Mouse (Mus musculus): ENCODE data around the gene Ccdc84. TPM values are rescaled to one million over a fixed set of nuclear protein-coding genes. Genes with fewer than 3 reads are reported as not detected.

The Ccdc84 gene
- polyA plus RNA-seq (2015; fragmentation: Illumina TruSeq; extraction: RNeasy Lipid Tissue Mini Kit (QIAGEN cat#74804); ENCODE audit: low read depth, low replicate concordance): 29.7 TPM

DNA sequence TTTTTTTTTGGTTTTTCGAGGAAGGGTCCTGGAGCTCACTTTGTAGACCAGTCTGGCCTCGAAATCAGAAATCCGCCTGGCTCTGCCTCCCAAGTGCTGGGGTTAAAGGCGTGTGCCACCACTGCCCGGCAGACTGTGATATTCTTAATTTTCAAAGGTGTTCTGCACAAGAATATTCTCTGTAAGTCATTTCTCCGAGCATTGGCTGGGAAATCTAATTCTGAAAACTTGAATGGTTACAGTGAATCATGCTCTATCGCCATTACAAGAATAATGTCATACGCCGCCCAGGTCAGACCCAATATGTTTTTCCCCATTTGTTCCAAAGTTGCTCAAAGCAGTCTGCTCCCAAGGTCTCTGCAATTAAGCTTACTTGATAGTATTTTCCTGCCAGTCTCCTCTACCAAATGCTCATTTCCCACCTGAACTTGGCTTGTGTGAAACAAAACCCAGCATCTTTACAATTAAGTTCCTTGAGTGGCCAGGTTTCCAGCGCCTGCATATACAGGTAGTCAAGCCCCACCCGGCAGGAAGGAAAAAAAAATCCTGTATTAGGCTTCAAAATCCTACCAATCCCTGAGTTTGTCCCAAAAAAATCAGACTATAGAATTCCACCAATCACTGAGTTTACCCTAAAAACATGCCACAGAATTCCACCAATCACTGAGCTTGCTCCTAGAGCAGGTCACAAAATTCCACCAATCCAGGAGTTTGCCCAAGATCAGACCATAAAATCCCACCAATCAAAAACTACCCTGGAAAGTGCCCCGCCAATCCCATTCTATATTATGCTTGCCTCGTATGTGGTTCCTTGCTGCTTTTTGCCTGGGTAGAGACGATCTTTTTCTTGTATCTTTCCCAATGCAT is at the start of gene Ccdc84:
Ccdc84 (minus strand) TSS at position 51 of the 867 bp plus-strand sequence.

DNA sequence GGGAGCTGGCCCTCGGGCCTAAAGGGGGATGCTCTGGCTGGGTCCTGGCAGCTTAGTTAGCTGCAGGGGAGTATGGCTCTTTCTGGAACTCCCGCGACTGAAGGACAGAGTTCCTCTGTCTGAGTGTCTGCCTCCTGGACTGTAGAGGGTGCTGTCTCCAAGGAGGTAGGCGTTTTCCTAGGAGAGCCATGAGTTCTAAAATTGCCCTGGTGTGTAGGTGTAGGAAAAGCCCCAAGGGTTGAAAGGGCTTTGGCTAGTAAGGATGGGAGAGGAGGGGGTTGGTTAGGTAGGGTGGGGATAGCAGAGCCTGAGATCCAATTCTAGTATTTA is 36.5 kb upstream of the Ccdc84 start, which contains the start of gene Upk2:
Upk2 (minus strand) TSS at position 86 of the 330 bp plus-strand sequence.

DNA sequence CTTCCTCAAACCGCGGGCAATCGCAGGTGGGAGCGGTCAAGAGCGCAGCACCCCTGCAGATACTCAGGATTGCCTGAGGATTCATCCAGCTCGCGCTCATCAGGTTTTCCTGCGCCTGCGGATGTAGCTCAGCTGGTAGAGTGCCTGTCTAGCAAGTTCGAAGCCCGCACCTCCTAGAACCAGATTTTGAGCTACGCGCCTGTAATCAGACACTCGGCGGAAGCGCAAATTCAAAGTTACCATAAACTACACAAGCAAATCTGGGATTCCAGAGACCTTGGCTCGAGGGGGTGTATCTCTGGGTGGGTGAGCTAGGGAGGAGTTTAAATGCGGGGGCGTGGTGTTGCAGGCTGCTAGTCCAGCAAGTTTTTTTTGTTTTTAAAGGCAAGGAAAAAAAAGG is 22.6 kb upstream of the Ccdc84 start, which contains the start of gene Foxr1:
Foxr1 (minus strand) TSS at position 176 of the 400 bp plus-strand sequence.

DNA sequence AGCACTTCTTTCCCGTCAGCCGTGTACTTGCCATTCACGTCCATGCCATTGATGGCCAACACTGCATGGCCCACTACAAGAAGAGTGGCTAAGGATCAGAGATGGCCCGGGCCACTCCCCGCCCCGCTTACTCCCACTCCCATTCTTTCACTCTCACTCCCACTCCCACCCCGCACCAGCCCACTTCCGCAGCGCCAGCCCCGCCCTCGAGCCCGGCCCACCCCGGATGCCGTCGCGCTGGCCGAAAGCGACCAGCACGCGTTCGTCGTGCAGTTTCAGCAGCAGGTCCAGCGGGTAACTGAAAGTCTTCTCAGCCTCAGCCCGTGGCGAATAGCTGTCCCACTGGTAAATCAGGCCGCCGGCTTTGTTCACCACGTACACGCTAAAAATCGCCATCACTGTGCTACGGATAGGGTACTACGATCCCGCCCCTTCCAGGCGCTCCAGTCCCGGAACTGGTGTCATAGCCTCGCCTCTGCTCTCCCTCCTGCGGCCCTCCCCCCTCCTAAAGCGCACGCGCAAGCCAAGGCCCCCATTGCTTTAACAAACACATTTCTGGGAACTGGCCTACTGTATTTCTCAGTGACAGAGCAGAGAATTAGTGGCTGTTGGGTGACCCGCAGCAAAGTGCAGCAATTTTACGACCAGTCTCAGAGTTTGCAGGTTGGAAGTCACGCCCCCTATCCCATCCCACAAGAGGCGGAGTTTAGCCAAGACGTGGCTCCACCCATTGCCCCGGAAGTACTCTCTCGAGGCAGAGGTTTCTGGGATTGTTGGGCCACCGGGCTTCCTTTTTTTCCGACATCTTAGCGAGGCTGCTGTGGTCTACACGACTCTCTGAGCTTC is 11.2 kb downstream of the Ccdc84 start, which contains the start of the genes Rps25 and Trappc4:
Rps25 (plus strand) TSS at position 234 of the 846 bp plus-strand sequence.
Trappc4 (minus strand) TSS at position 695 of the 846 bp plus-strand sequence.

DNA sequence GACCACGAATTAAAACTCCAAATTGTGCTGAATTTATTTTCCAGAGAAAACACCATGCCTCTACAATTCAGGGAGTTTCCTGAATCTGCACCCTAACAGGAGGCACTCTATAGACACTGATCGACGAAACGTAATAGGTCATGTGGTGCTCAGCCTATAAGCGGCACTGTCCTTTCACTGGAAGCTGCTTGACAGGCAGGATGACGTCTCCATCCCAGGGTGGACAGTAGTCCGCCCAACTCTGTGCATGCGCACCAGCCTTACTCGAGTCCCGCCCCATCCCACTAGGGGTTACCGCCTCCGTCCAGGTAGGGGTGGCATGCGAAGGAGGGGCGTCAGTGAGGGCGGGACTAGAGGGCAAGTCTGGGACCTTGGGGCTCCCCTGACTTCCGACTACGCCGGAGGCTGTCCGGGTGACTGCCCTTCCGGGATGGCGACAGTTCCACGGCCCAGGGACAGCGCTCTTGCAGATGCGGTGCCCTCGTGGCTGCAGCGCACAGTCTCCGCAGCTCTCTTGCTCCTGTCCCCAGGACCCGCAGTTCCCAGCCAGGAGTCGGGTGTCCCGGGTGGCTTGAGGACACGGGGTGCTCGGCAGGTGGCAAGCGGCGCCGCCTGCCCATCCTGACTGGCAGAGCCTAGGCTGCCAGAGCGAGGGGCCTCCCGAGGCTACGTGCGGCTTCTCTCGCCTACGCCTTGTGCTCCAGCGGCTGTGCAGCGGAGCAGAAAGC is 21.5 kb downstream of the Ccdc84 start, which contains the start of gene Slc37a4:
Slc37a4 (plus strand) TSS at position 169 of the 728 bp plus-strand sequence.

DNA sequence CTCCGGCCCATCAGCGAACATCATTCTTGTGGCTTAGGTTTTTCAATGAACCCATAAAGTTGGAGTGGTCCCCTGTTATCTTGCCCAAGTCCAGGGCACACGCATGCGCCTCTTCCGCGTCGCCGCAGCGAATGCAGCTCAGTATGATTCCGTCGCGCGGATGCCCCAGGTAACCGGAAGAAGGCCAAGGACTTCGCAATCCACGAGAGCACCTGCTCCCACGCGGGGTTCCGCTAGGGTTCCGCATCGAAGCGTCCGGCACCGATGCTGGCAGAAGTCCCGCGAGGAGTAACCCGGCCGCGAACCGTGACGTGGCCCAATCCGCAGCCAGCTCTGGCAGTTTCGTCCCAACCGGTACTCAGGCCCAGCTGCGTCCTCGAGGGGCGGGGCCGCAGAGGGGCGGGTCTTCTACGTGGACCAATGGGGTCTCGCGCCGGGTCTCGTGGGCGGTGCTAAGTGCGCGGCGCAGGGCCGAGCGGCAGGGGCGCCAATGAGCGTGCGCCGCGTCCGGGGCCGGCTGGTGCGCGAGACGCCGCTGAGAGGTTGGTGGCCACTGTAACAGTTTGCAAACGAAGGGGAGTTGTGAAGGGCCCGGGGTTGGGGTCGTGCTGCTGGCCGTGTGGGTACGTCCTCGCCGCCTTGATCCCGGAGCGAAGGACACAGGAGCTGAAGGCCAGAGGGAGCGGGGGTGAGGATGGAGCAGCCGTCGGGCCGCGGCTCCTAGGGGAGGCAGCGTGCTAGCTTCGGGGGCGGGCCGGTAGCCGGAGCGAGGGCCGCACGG is 39.1 kb downstream of the Ccdc84 start, which contains the start of gene Hyou1:
Hyou1 (plus strand) TSS at position 437 of the 781 bp plus-strand sequence.

DNA sequence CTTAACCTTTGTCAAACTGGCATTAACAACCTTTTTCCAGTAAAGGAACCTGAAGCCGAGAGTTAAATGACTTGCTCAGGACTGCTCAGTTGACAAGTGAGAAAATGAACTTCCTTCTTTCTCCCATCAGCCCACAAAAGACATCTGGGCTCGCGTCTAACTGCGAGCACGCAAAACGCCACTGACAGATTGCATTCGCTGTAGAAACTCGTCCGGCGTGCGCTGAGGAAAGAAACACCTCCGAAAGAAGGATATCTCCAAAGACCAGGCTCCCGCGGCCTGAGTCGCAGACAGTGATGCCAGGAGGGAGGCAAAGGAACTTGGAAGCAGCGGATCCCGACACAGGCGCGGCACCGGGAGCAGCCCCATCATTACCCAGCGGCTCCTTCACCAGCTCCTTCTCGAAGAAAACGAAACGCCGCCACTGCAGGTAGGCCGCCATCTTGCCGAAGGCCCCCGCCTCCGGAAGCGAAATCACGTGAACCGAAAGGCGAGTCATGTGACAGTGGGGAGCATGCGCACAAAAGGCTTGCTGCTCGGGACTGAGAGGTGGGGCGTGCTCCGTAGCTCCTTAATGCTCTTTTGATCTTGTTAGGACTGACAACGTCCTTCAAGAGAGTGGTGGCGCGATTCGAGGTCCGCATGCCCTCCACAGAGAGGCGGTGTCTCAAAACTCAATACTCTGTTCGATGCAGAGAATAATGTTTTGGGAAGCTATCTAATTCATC is 57.0 kb downstream of the Ccdc84 start, which contains the start of gene Vps11:
Vps11 (minus strand) TSS at position 481 of the 728 bp plus-strand sequence.

Other genes starting within 250 kb of the Ccdc84 start
- 20.5 TPM for gene Cbl, start 184.5 kb downstream of the Ccdc84 start, polyA plus RNA-seq (2015; fragmentation: Illumina TruSeq; extraction: RNeasy Lipid Tissue Mini Kit (QIAGEN cat#74804); ENCODE audit: low read depth, low replicate concordance)
- gene Ccdc153, start 177.9 kb downstream of the Ccdc84 start, polyA plus RNA-seq (2015; fragmentation: Illumina TruSeq; extraction: RNeasy Lipid Tissue Mini Kit (QIAGEN cat#74804); ENCODE audit: low read depth, low replicate concordance): 21.0 TPM
- gene Pdzd3, start 167.1 kb downstream of the Ccdc84 start, polyA plus RNA-seq (2015; fragmentation: Illumina TruSeq; extraction: RNeasy Lipid Tissue Mini Kit (QIAGEN cat#74804); ENCODE audit: low read depth, low replicate concordance): 0.67 TPM
- gene Nlrx1, start 150.0 kb downstream of the Ccdc84 start, polyA plus RNA-seq (2015; fragmentation: Illumina TruSeq; extraction: RNeasy Lipid Tissue Mini Kit (QIAGEN cat#74804); ENCODE audit: low read depth, low replicate concordance): 5.8 TPM
- gene Abcg4, start 130.0 kb downstream of the Ccdc84 start, polyA plus RNA-seq (2015; fragmentation: Illumina TruSeq; extraction: RNeasy Lipid Tissue Mini Kit (QIAGEN cat#74804); ENCODE audit: low read depth, low replicate concordance): 43.6 TPM
- gene Hinfp, start 112.9 kb downstream of the Ccdc84 start, polyA plus RNA-seq (2015; fragmentation: Illumina TruSeq; extraction: RNeasy Lipid Tissue Mini Kit (QIAGEN cat#74804); ENCODE audit: low read depth, low replicate concordance): 14.6 TPM
- 126 TPM for gene C2cd2l, start 98.3 kb downstream of the Ccdc84 start, polyA plus RNA-seq (2015; fragmentation: Illumina TruSeq; extraction: RNeasy Lipid Tissue Mini Kit (QIAGEN cat#74804); ENCODE audit: low read depth, low replicate concordance)
- 14.0 TPM for gene Dpagt1, start 92.5 kb downstream of the Ccdc84 start, polyA plus RNA-seq (2015; fragmentation: Illumina TruSeq; extraction: RNeasy Lipid Tissue Mini Kit (QIAGEN cat#74804); ENCODE audit: low read depth, low replicate concordance)
- gene H2afx, start 83.9 kb downstream of the Ccdc84 start, polyA plus RNA-seq (2015; fragmentation: Illumina TruSeq; extraction: RNeasy Lipid Tissue Mini Kit (QIAGEN cat#74804); ENCODE audit: low read depth, low replicate concordance): 37.3 TPM
- gene Hmbs, start 74.3 kb downstream of the Ccdc84 start, polyA plus RNA-seq (2015; fragmentation: Illumina TruSeq; extraction: RNeasy Lipid Tissue Mini Kit (QIAGEN cat#74804); ENCODE audit: low read depth, low replicate concordance): 27.9 TPM
- gene Vps11, start 56.9 kb downstream of the Ccdc84 start, polyA plus RNA-seq (2015; fragmentation: Illumina TruSeq; extraction: RNeasy Lipid Tissue Mini Kit (QIAGEN cat#74804); ENCODE audit: low read depth, low replicate concordance): 49.3 TPM
- gene Hyou1, start 39.1 kb downstream of the Ccdc84 start, polyA plus RNA-seq (2015; fragmentation: Illumina TruSeq; extraction: RNeasy Lipid Tissue Mini Kit (QIAGEN cat#74804); ENCODE audit: low read depth, low replicate concordance): 63.9 TPM
- 38.3 TPM for gene Slc37a4, start 21.7 kb downstream of the Ccdc84 start, polyA plus RNA-seq (2015; fragmentation: Illumina TruSeq; extraction: RNeasy Lipid Tissue Mini Kit (QIAGEN cat#74804); ENCODE audit: low read depth, low replicate concordance)
- gene Rps25, start 11.4 kb downstream of the Ccdc84 start, polyA plus RNA-seq (2015; fragmentation: Illumina TruSeq; extraction: RNeasy Lipid Tissue Mini Kit (QIAGEN cat#74804); ENCODE audit: low read depth, low replicate concordance): 1,304 TPM
- gene Trappc4, start 11.0 kb downstream of the Ccdc84 start, polyA plus RNA-seq (2015; fragmentation: Illumina TruSeq; extraction: RNeasy Lipid Tissue Mini Kit (QIAGEN cat#74804); ENCODE audit: low read depth, low replicate concordance): 113 TPM
- gene Foxr1, start 22.6 kb upstream of the Ccdc84 start, polyA plus RNA-seq (2015; fragmentation: Illumina TruSeq; extraction: RNeasy Lipid Tissue Mini Kit (QIAGEN cat#74804); ENCODE audit: low read depth, low replicate concordance): not detected
- gene Upk2, start 36.4 kb upstream of the Ccdc84 start, polyA plus RNA-seq (2015; fragmentation: Illumina TruSeq; extraction: RNeasy Lipid Tissue Mini Kit (QIAGEN cat#74804); ENCODE audit: low read depth, low replicate concordance): not detected
- gene Bcl9l, start 64.3 kb upstream of the Ccdc84 start, polyA plus RNA-seq (2015; fragmentation: Illumina TruSeq; extraction: RNeasy Lipid Tissue Mini Kit (QIAGEN cat#74804); ENCODE audit: low read depth, low replicate concordance): 19.4 TPM
- gene Cxcr5, start 143.3 kb upstream of the Ccdc84 start, polyA plus RNA-seq (2015; fragmentation: Illumina TruSeq; extraction: RNeasy Lipid Tissue Mini Kit (QIAGEN cat#74804); ENCODE audit: low read depth, low replicate concordance): not detected
- gene Ddx6, start 186.3 kb upstream of the Ccdc84 start, polyA plus RNA-seq (2015; fragmentation: Illumina TruSeq; extraction: RNeasy Lipid Tissue Mini Kit (QIAGEN cat#74804); ENCODE audit: low read depth, low replicate concordance): 61.7 TPM